ENCODE assay signal across 12 mouse cellular contexts in the genomic region with DNA sequence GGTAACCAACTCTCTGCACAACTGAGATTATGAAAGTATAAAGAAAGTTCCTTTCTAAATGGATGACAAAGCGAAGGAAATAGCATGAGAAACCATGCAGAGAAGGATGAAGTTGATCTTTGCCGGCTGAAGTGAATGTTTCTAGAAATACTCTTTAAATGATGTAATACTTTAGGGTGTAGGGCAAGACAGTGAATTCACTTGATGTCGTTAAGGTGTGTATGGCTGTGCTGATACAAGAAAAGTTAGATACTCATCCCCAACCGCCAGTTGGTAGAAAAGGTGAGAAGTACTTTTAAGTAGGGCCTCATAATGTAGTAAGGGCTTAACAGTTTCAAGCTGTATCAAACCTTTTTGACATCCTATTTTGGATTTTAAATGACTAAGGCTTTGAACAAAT. TPM values are rescaled to one million over a fixed set of nuclear protein-coding genes. Genes with fewer than 3 reads are reported as not detected.
DNase-seq lines count a peak whose midpoint lies in the region; ATAC-seq and TF ChIP-seq lines count a peak whose summit lies in the region.
"Had no signal": no experiment of that assay in that cellular context is flagged by ENCODE, and none has a peak within 500 bp of the region (broad histone marks: within the 10 kb centered on the region; RNA-seq: fewer than 3 reads in every experiment).

No protein-coding gene starts in this region.

- H3K36me3 ChIP-seq in heart, embryonic 10.5 days = peaks cover 36% of the 10 kb centered on the region
- peaks cover 3% of the 10 kb centered on the region; the same call in 1 of the 2 replicates for H3K36me3 ChIP-seq in stomach, embryonic 14.5 days (ENCODE audit: control insufficient read depth, insufficient read depth, low read length)
- H3K36me3 ChIP-seq in stomach, postnatal 0 days (ENCODE audit: control insufficient read depth, insufficient read depth, low read length) = no peaks in the 10 kb centered on the region
- peaks cover 25% of the 10 kb centered on the region for H3K36me3 ChIP-seq in limb, embryonic 15.5 days
- peaks cover 15% of the 10 kb centered on the region for H3K36me3 ChIP-seq in neural tube, embryonic 15.5 days

- TF ChIP-seq EP300 in stomach, postnatal 0 days (optimal IDR thresholded peaks at IDR 0.05) = no peak

- 86% methylated on average over 4 of the region's 4 CpGs for WGBS in heart, embryonic 10.5 days
- 92% methylated on average over 4 of the region's 4 CpGs for whole genome bisulfite sequencing in stomach, embryonic 14.5 days
- 88% methylated on average over 4 of the region's 4 CpGs for WGBS in stomach, postnatal 0 days
- 89% methylated on average over 4 of the region's 4 CpGs for WGBS in limb, embryonic 15.5 days
- 90% methylated on average over 4 of the region's 4 CpGs for whole genome bisulfite sequencing in neural tube, embryonic 15.5 days

- 0 out of 2 replicates have a peak overlapping the region, but pooled peaks have one; percentile 84 for H3K4me3 ChIP-seq in heart, embryonic 10.5 days
- no peak overlapping the region for H3K4me3 ChIP-seq in stomach, embryonic 14.5 days (ENCODE audit: low read depth, low read length)
- H3K4me3 ChIP-seq in stomach, postnatal 0 days (ENCODE audit: low read depth, low read length) = no peak overlapping the region
- no peak overlapping the region for H3K4me3 ChIP-seq in limb, embryonic 15.5 days
- H3K4me3 ChIP-seq in neural tube, embryonic 15.5 days (replicated peaks) = 0 out of 2 replicates have a peak overlapping the region, but pooled peaks have one; percentile 13

- peaks cover 3% of the 10 kb centered on the region; the same call in 1 of the 2 replicates for H3K9me3 ChIP-seq in heart, embryonic 10.5 days
- peaks cover 11% of the 10 kb centered on the region for H3K9me3 ChIP-seq in stomach, embryonic 14.5 days (ENCODE audit: control insufficient read depth, low read depth, low read length)
- H3K9me3 ChIP-seq in stomach, postnatal 0 days (ENCODE audit: control insufficient read depth, low read length) = no peaks in the 10 kb centered on the region
- peaks cover 9% of the 10 kb centered on the region; the same call in 1 of the 2 replicates for H3K9me3 ChIP-seq in limb, embryonic 15.5 days
- 0 out of 2 replicates have a peak, but pooled peaks cover 5% of the 10 kb centered on the region for H3K9me3 ChIP-seq in neural tube, embryonic 15.5 days (replicated peaks)

- H3K4me2 ChIP-seq in stomach, embryonic 14.5 days (replicated peaks; ENCODE audit: low read depth, low read length) = peak overlapping the region; percentile 66; the same call in 1 of the 2 replicates
- no peak overlapping the region for H3K4me2 ChIP-seq in stomach, postnatal 0 days (replicated peaks; ENCODE audit: low read depth)
- H3K4me2 ChIP-seq in limb, embryonic 15.5 days = peak overlapping the region; percentile 75; the same call in 1 of the 2 replicates
- H3K4me2 ChIP-seq in neural tube, embryonic 15.5 days = peak overlapping the region; percentile 84

- peaks cover 8% of the 10 kb centered on the region; the same call in 1 of the 2 replicates for H3K4me1 ChIP-seq in heart, embryonic 10.5 days
- no peaks in the 10 kb centered on the region for H3K4me1 ChIP-seq in stomach, embryonic 14.5 days (ENCODE audit: control insufficient read depth, insufficient read depth, low read length)
- no peaks in the 10 kb centered on the region for H3K4me1 ChIP-seq in stomach, postnatal 0 days (replicated peaks; ENCODE audit: control insufficient read depth, insufficient read depth)
- H3K4me1 ChIP-seq in limb, embryonic 15.5 days = peaks cover 8% of the 10 kb centered on the region; the same call in 1 of the 2 replicates
- peaks cover 8% of the 10 kb centered on the region for H3K4me1 ChIP-seq in neural tube, embryonic 15.5 days

- no peaks in the 10 kb centered on the region for H3K27me3 ChIP-seq in heart, embryonic 10.5 days (ENCODE audit: insufficient read depth, poor library complexity, severe bottlenecking)
- no peaks in the 10 kb centered on the region for H3K27me3 ChIP-seq in stomach, embryonic 14.5 days (ENCODE audit: control insufficient read depth, insufficient read depth, low read length)
- H3K27me3 ChIP-seq in stomach, postnatal 0 days (ENCODE audit: control insufficient read depth, insufficient read depth, low read length) = no peaks in the 10 kb centered on the region
- no peaks in the 10 kb centered on the region for H3K27me3 ChIP-seq in limb, embryonic 15.5 days
- no peaks in the 10 kb centered on the region for H3K27me3 ChIP-seq in neural tube, embryonic 15.5 days (replicated peaks)

- TF ChIP-seq CTCF in stomach, postnatal 0 days (IDR thresholded peaks at IDR 0.05; ENCODE audit: low read depth) = no peak

- no peak for ATAC-seq in stomach, embryonic 14.5 days (ENCODE audit: insufficient number of reproducible peaks, insufficient read depth, low FRiP score, low read depth)
- no peak for ATAC-seq in stomach, postnatal 0 days (ENCODE audit: low FRiP score, low TSS enrichment)
- ATAC-seq in limb, embryonic 15.5 days (ENCODE audit: insufficient number of reproducible peaks, low FRiP score, low TSS enrichment, low read depth) = no peak
- no peak for ATAC-seq in neural tube, embryonic 15.5 days (ENCODE audit: low FRiP score)
- ATAC-seq in CD4-positive, CD25-positive, alpha-beta regulatory T cell, adult 4 months = no peak

- H3K9ac ChIP-seq in stomach, embryonic 14.5 days (replicated peaks; ENCODE audit: low read depth, low read length) = no peak overlapping the region
- H3K9ac ChIP-seq in stomach, postnatal 0 days (ENCODE audit: low read length) = no peak overlapping the region
- no peak overlapping the region for H3K9ac ChIP-seq in limb, embryonic 15.5 days
- H3K9ac ChIP-seq in neural tube, embryonic 15.5 days (replicated peaks) = no peak overlapping the region

- DNase-seq in heart, embryonic 10.5 days (ENCODE audit: low spot score) = no peak
- DNase-seq in heart, adult 9 months (ENCODE audit: low spot score in 2 of 2) = no peak
- DNase-seq in stomach, postnatal 0 days (ENCODE audit: low spot score) = no peak
- no peak for DNase-seq in right cerebral cortex, adult 18-20 months
- DNase-seq: adrenal gland, postnatal 25 days; cerebellum, postnatal 25 days; kidney, postnatal 4 days; spleen, adult 18-20 months had no signal

- no peak overlapping the region for H3K27ac ChIP-seq in heart, embryonic 10.5 days
- H3K27ac ChIP-seq in stomach, embryonic 14.5 days (ENCODE audit: low read length) = no peak overlapping the region
- H3K27ac ChIP-seq in stomach, postnatal 0 days (replicated peaks) = no peak overlapping the region
- no peak overlapping the region for H3K27ac ChIP-seq in limb, embryonic 15.5 days
- H3K27ac ChIP-seq in neural tube, embryonic 15.5 days (replicated peaks) = no peak overlapping the region

RNA-seq across cellular contexts. Expression of a gene that starts 1.6 kb away (rescaled TPM):
- polyA plus RNA-seq in heart, embryonic 10.5 days (2016; fragmentation: Nextera tagmentation; extraction: Ambion mirVana) = 11.0 and 11.8 TPM in 2 replicates
- 21.4 and 22.8 TPM in 2 replicates for polyA plus RNA-seq in stomach, embryonic 14.5 days (2014; fragmentation: Nextera tagmentation; extraction: Ambion mirVana)
- 5.7 and 6.0 TPM in 2 replicates for polyA plus RNA-seq in stomach, postnatal 0 days (2015; fragmentation: Nextera tagmentation; extraction: Ambion mirVana)
- 10.3 and 12.5 TPM in 2 replicates for polyA plus RNA-seq in limb, embryonic 15.5 days (2015; fragmentation: Nextera tagmentation; extraction: Ambion mirVana)
- polyA plus RNA-seq in neural tube, embryonic 15.5 days (2015; fragmentation: Nextera tagmentation; extraction: Ambion mirVana) = 13.6 and 15.9 TPM in 2 replicates
- polyA plus RNA-seq in CD4-positive, CD25-positive, alpha-beta regulatory T cell, adult 4 months (2017; shearing (Covaris generic)) = 10 to 100 TPM; 37.8 to 48.1 TPM

Comparison
In these comparisons a context has a peak if more than half of its experiments do, and no peak if none do; other contexts are left out.
1. H3K4me3 ChIP-seq: peak in heart, embryonic 10.5 days (single experiment) and neural tube, embryonic 15.5 days (single experiment); none in stomach, embryonic 14.5 days (single experiment), stomach, postnatal 0 days (single experiment) and limb, embryonic 15.5 days (single experiment).